Mouse (Mus musculus) stomach, postnatal 0 days (tissue): ENCODE measurements around the gene Rnf187.

Experiments
- CTCF ChIP-seq: IDR thresholded peaks from 2 replicates; pipeline ENCODE4 v1.5.1; 2016; ENCODE audit warnings: antibody characterized with exemption, low read depth, mild to moderate bottlenecking, moderate library complexity
- EP300 ChIP-seq: optimal IDR thresholded peaks from 2 replicates; pipeline ENCODE3; 2016; ENCODE audit warnings: antibody characterized with exemption

GRCm38 (mm10) chr11:58985299-58985917, 46.7 kb upstream of the Rnf187 start:
- no peak for TF ChIP-seq EP300
- no peak for TF ChIP-seq CTCF
